Mouse (Mus musculus): ENCODE measurements around the gene Gimap3.

Gene Gimap3

DNA sequence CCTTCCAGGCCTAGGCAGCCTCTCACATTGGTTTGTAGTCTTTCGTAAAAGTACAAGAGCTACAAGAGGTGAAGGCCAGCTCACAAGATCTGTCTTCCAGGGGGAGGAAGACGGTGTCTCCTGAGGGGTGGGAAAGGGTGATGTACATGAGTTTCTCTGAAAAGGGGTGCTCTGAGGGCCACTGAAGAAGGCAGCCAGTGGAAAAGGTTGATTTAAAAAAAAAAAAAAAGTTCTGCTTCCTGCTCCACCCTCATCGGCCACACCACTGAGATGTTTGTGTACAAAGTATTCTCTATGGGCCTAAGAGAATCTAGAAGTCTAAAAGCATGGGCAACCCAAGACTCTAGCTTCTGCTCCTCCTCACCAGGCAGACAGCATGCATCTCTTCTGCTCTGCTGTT lies at the start of gene Gimap3:
Gene Gimap3, minus strand, starts transcription at position 156 of the 400 bp plus-strand sequence.
- DNase-seq, result peak; percentile 34

DNA sequence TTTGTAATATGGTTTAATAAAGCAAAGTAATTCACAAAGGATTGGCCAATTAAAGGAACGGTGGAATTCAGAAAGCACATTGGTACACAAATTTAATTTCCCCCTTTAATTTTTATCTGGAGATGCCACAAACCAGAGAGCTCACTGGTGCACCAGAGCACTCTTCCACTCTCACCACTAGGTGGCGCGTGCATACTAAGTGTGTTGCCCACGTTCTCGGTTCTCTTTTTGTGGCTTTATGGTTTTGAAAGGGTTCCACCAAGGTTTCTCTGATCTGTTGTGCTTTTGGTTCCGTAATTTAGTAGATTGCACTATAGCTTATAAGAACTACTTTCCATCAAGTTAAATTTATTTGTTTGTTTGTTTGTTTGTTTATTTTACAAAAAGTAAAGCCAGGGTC lies 47.2 kb upstream of the Gimap3 start:
- DNase-seq, result peak; percentile 92

DNA sequence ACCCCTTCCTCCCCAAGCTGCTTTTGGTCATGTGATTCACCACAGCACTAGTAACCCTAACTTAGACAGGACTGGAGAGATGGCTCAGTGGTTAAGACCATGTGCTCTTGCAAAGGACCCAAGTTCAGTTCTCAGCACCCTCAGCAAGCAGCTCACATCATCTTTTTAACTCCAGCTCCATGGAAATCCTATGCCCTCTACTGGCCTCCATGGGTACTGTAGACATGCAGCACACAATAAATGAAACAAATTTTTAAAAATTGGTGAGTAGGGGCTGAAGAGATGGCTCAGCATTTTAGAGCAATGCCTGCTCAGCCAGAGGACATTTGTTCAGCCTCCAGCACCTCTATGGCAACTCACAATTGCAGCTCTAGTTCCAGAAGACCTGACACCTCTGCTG lies 44.4 kb upstream of the Gimap3 start:
- no peak for DNase-seq

DNA sequence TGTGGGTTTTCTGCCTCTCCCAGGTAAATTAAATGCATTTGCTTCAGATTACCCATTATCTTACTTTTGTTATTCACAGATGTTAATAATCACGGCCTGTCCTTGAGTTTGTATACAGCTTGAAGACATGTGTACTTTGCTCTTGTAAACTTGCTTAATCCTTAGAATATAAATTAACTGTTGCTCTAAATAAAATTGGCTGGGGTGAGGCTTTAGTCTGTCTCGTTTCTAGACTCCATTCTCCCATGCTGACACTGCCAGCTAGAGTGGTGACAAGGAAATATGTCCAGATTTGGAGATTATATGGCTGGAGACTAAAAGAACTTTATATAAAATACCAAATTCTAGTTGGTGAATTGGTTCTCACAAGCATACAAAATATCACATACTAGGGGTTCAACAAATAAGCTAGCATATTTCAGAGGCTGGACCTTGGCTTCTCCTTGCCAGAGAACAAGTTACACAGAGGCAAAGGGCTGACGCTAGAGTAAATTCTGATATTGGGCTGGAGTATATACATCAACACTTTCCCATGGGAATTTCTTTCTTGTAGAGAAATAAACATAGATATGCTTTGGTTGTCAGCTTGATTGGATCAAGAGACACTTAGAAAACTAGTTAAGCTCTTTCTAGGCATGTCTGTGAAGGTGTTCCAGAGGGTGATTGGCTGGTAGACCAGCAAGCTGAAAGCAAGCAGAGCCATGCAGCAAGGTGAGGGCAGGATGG lies 39.0 kb upstream of the Gimap3 start:
- no peak for DNase-seq

DNA sequence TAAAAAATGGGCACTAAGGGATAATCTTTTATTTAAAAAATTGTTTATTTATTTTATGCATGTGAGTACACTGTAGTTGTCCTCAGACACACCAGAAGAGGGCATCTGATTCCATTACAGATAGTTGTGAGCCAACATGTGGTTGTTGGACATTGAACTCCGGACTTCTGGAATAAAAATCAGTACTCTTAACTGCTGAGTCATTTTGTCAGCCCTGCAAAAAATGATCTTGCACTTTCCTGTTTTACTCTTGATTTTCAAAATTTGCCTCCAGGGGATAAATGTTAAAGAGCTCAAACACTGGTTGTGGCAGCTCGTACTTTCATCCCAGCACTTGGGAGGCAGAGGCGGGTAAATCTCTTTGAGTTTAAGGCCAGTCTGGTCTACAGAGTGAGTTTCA lies 36.1 kb upstream of the Gimap3 start:
- DNase-seq, result no peak

DNA sequence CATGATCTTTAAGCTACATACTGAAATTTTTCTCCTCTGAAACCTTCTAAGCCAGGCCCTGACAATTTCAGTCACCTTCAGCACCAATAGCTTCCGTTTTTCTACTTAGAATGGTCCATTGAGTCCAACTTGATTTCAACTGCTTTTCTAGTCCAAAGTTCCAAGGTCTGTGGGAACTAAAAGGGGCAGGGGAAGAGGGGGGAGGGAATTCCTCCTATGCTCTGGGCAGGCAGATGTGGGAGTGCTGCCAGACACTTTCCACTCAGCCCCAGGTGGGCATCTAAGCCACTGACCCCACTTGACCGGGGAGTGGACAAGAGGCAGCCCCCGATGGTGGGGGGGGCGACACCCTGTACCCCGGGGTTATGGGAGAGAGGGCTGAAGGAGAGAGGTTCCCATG lies 33.7 kb upstream of the Gimap3 start:
- no peak for DNase-seq

DNA sequence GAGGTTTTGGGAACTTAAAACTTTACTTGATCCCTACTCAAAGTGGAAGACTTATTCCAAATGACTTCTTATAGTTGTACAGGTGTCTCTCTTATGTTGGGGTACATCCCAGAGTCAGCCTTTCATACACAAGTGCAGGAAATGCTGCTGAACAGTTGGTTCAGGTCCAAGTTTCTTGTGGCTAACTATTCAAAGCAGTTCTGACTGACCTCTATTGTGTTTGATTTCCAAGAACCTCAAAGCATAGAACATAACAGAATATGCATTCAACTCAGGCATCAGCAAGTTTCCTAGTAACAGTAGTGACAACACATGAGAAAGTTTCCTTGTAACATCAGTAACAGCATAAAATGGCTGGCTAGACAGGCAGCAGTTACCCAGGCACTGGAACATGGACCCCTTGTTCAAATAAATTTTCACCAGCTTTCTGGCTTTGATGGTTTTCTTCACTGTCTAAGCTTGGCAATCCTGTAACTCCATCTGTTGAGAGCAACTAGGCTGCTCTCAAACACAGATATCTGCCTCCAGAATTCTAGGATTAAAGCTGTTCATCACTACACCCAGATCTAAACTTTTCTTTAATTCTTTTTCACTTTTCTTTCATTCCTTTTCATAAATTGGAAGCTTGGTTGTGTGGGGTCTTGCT lies 32.9 kb upstream of the Gimap3 start:
- DNase-seq, result no peak

DNA sequence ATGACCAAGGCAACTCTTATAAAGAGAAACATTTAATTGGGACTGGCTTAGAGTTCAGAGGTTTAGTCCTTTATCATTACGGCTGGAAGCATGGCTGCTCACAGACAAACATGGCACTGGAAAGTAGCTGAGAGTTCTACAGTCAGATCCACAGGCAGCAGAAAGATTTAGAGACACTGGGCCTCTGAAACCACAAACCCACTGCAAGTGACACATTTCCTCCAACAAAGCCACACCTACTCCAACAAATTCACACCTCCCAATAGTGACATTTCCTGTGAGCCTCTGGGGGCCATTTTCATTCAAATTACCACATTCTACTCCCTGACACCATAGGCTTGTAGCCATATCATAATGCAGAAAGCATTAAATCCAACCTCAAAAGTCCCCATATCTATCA lies 31.2 kb upstream of the Gimap3 start:
- DNase-seq, result no peak

DNA sequence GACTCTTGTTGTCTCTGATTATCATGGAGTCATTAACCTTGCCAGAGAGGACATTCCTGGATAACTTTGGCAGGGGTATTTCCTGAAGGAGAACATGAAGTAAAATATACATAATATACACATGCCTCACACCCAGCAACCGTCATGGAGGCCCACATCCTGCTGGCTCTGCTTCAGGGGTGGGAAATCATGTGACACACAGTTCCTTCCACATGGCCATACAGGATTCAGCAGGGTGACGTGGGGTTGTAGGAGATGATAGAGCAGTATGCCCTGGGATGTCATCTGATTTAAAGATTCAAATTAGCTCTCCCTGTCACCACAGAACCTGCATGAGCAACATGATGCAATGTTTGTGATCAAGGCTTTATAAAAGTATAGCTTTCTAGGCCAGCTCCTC lies 17.2 kb upstream of the Gimap3 start:
- no peak for DNase-seq

DNA sequence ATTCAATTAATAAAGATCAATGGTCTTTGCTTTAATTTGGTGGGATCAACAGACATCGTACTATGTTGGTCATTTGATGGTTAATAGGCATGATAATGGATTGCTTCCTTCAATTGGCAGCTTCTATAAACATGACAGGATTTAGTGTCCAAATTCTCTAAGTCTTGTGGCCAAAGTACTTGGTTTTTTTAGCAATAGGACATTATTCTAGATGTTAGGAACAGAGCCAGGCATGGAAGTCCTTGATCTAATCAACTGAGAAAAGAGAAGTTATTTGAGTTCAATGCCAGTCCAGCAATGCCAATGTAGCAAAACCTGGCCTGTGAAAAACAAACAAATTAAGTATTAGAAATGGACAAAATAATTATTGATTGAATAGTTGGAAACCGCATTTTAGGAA lies 14.9 kb upstream of the Gimap3 start:
- DNase-seq, result no peak

DNA sequence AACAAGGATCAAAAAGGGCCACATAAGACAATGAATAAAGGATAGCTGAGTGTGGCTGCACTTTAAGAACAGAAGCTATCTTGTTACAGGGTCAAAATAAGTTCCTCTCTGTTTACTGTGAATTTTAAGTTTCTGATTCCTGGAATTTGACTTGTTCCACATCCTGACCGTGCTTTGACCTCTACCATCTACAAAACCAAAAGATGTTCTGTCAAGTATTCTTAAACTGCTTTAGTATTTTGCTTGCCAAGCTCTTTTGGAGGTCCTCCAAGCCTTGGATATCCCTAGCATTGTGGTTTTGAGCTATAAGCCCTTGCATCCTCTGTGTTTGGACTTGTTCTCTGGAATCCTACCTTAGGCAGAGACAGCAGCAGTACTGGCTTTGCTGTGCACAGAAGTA lies 14.5 kb upstream of the Gimap3 start:
- peak; percentile 72 for DNase-seq

DNA sequence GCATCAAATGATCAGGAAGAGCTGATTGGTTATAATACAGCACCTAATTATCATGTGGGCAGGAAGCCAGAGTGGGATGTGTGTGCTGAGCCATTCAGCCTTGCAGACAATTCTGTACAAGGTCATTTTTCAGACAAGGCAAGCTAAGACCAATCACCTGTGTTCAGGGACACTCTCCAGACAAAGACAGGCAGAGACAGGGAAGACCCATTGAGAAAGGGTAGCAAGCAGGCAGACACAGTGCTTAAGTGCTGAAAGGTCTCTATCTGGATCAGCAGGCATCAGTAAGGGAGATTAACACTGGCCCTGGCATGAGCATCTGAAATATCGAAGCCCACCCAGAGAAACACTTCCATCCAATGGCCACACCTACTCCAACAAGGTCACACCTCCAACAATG lies 13.8 kb upstream of the Gimap3 start:
- no peak for DNase-seq

DNA sequence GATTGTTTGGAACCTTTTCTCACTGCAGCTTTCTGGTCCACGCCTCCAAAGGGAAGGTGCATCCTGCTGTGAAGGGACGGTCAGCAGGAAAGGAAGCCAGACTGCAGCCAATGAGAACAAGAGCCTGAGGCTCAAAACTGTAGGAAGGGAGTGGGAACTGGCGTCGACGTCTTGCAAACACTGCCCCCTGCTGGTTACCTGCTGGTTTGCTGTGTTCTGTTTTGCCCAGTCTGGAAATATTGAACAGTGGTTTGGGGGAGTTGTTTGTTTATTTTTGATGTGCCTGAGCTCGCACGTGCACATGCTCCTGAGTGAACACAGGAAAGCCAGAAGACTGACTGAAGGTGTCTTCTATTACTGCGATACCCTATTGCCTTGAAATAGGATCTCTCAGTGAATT lies 1.4 kb upstream of the Gimap3 start:
- peak; percentile 90 for DNase-seq

DNA sequence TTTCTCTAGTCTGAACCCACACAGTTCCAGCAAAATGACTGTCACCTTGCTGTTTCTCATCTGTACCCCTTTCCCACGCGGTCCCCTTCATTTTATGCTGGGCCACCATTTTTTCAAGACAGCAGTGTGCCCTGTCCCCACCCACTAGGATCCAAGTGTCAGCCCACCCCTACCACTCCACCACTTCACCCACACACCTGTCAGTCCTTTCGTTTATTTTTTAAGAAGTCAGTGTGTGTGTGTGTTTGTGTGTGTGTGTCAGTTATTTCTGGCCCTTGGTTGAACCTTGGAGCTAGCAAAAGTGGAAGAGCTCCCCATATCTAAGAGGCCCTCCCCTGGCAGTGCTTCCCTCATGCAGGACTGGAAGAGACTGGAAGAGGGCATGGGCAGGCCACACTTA lies 1.7 kb downstream of the Gimap3 start:
- DNase-seq, result no peak

DNA sequence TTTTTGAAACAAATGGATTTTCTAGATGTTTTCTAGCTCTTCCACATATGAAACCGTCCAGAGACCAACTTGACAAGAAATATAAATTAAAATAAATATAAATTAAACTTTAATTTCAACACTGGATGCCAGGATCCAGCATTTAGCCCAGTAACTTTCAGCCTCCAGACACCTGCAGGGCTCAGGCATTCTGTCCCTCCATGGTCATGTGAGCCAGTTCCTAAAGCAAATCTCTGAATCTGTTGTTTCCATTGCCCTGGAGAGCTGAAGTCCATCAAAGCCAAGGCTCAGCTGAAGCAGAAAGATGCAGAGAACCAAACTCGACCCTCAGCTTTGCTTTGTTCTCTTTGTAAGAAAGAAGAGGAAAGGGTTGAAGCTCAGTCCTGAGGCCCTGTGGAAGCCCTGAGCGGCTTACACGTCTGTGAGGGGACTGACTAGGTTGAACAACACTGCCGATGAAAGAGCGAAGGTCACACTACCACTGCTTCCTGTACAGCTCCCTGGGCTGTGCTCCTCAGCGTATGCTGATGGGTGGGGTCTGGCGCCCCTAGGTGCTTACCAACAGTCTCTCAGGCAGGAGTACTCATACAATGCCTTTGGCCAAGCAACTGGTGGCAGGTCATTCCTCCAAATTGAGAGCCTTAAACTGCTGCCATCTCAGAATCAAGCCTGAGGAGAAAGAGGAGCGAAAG lies 2.3 kb downstream of the Gimap3 start:
- peak; percentile 34 for DNase-seq

DNA sequence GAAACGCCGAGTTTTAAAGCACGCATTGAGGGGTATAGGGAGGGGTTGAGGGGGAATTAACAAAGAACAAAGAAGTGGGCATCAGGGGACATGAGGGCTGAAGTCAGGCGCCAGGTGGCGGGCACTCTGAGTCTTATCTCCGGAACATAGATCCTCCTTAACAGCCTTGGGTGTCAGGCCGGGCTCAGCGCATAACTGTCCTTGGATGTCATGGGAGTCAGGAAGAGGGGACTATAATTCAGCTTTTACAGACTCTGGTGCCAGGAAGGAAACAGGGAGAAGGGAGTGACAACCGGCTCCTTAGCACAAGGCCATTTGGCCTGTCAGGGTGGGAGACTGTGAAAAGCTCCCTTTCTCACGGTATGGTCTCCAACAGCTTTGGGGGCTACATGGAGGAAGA lies 6.2 kb downstream of the Gimap3 start:
- no peak for DNase-seq

DNA sequence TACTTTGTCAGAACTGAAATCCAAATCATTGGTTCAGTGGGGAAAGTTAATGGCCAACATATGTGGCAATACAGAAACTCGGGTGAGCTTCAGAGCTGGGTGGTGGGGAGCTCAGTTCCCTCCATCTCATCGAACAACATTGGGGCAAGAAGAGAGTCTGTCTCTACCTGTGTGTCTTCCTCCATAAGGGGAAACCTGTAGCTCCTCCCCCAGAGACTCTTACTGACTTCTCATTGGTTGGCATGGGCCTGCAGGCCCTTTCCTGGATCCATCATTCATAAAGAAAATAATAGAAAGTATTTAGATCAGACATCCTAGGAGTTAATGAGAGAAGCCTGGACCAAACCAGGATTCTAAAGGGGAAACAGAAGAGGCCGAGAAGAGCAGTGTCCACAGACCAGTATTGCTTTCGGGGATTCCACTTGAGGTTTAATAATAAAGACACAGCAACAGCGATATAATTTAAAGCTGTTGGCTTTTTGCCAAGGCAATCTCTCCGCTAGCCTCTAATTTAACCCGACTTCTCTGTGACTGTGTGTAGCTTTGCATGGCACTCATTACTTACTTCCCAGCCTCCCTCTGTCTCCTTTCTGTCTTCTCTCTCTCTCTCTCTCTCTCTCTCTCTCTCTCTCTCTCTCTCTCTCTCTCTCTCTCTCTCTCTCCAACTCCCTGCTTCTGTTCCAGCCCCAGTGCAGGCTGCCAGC lies 6.9 kb downstream of the Gimap3 start:
- no peak for DNase-seq

DNA sequence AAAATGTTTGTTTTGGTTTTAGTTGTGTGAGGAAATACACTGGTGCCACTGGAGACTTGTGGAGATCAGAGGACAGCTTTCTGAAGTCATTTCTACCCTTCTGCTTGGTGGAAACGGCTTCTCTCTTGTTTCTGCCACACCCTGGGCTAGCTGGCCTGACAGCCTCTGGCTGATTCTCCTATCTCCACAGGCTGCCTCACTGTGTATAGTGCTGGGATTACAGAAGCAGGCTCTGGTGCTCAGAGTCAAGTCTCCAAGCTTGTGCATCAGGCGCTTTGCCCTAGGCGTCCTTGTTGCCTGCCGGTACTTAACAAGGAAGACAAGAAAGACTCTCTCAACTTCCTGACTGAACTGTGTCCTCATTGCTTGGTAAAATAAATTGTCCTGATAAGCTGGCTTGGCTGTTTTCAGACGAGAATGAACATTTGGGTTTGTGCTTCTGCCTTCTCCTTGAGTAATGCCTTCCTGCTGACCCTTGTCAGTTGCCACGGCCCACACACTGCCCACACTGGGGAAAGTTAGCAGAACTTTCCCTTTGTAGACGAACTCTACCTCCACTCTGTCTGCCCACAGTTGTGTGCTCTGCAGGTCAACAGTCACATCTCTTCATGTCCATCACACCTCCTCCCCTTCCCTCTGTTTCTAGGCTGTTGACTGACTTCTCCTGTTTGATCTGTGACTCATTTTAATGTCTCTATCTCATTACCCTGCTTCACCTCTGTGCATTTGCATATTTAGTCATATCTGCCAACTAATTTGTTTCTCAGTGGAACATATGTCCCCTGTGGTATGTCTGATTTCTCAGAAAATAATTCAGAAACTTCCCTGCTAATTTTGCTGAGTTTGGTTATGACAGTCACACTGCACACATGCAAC lies 23.3 kb downstream of the Gimap3 start:
- peak; percentile 51 for DNase-seq

DNA sequence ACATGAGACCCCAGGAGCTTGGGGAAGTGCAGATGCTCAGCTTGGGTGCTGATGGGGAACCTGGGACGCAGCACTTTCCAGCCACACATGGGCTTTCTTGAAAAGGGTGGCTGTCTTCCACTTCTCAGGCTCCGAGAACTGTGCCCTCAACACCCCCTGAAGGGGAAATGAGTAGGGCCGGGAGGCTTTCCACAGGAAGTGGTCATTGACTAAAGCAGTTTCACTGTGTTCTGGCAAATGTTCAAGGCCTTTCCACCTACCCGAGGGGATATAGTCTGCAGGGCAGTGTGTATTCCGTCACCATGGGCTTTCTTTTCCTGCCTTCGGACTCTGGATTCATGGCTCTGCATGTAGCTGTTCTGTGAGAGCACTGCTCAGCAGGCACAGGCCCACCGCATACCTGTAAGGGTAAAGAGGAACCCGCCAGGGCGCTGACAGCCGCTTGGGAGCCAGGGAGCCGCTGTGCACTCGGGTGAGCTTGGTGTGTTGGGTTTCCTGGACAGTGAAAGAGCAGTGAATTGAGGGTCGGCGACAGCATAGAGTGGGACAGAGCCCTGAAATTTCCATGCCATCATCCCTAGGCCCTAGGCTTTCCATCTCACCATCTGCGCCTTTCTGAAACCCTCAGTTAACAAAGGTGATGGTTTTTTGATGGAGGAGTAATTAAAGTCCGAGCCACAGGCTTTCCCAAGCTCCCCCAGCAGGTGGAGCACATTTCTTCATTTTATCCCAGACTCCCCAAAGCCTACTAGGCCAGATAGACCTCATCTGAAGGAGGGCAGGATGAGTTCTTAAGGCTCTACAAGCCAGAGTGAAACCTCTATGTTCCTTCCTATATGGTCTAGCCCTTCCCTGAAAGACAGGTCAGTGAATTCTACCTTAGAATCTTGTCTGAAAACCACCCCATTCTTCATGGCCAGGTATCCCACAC lies 24.4 kb downstream of the Gimap3 start, which contains the start of gene Gimap5:
Gene Gimap5, plus strand, starts transcription at position 239 of the 931 bp plus-strand sequence.
- peak; percentile 80 for DNase-seq

DNA sequence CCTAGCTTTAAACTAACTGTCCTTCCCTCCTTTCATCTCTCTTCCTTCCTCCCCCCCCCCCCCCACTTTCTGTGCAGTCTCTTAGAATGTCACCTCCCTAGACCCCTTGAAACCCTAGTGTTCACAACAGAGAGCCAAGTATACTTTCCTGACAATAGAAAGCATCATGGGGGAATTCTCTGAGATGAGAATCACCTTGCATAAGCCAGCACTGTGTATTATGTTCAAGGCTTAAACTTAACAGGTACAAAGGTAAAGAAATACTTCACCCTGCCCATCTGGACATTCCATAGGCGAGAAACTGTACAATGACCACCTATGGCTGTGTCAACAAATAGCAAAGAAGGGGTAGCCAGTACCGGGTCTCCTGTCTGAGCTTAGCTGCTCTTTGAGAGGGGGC lies 25.2 kb downstream of the Gimap3 start:
- no peak for DNase-seq
